Mouse (Mus musculus): Measurements from ENCODE around the gene Trappc3.
A peak's percentile ranks its signal among the peaks of the same experiment; 100 is the strongest.

The Trappc3 gene

GRCm38 (mm10) chr4:126278565-126278915 lies 16.4 kb downstream of the Trappc3 start:
- no peak for DNase-seq (ENCODE audit: low read depth, low spot score)

- DNase-seq (ENCODE audit: low read depth, low spot score): no peak
Measured at GRCm38 (mm10) chr4:126278961-126279360, 16.8 kb downstream of the Trappc3 start.

GRCm38 (mm10) chr4:126281706-126282105 lies 19.6 kb downstream of the Trappc3 start:
- no peak for DNase-seq (ENCODE audit: low read depth, low spot score)

- no peak for DNase-seq (ENCODE audit: low read depth, low spot score)
Measured at GRCm38 (mm10) chr4:126283582-126283981, 21.5 kb downstream of the Trappc3 start.

- no peak for DNase-seq (ENCODE audit: low read depth, low spot score)
Measured at GRCm38 (mm10) chr4:126286492-126286891, 24.4 kb downstream of the Trappc3 start, which contains the start of gene Col8a2. Gene Col8a2 (plus strand): TSS chr4:126286793.

GRCm38 (mm10) chr4:126287302-126287995 lies 25.3 kb downstream of the Trappc3 start:
- DNase-seq (ENCODE audit: low read depth, low spot score): no peak

- no peak for DNase-seq (ENCODE audit: low read depth, low spot score)
Measured at GRCm38 (mm10) chr4:126288085-126288666, 26.1 kb downstream of the Trappc3 start.

- no peak for DNase-seq (ENCODE audit: low read depth, low spot score)
Measured at GRCm38 (mm10) chr4:126290314-126290713, 28.2 kb downstream of the Trappc3 start.

- DNase-seq (ENCODE audit: low read depth, low spot score): no peak
Measured at GRCm38 (mm10) chr4:126291196-126291595, 29.1 kb downstream of the Trappc3 start.

- DNase-seq (ENCODE audit: low read depth, low spot score): no peak
Measured at GRCm38 (mm10) chr4:126295152-126295551, 33.0 kb downstream of the Trappc3 start.

- DNase-seq (ENCODE audit: low read depth, low spot score): no peak
Measured at GRCm38 (mm10) chr4:126295937-126296336, 33.8 kb downstream of the Trappc3 start.

GRCm38 (mm10) chr4:126296617-126297101 lies 34.5 kb downstream of the Trappc3 start:
- peak; percentile 50 for DNase-seq (ENCODE audit: low read depth, low spot score)

GRCm38 (mm10) chr4:126300916-126301583 lies 38.9 kb downstream of the Trappc3 start:
- DNase-seq (ENCODE audit: low read depth, low spot score): peak; percentile 47

- no peak for DNase-seq (ENCODE audit: low read depth, low spot score)
Measured at GRCm38 (mm10) chr4:126301584-126302309, 39.6 kb downstream of the Trappc3 start.

GRCm38 (mm10) chr4:126303877-126304276 lies 41.8 kb downstream of the Trappc3 start:
- DNase-seq (ENCODE audit: low read depth, low spot score): peak; percentile 51

GRCm38 (mm10) chr4:126305428-126305827 lies 43.3 kb downstream of the Trappc3 start:
- no peak for DNase-seq (ENCODE audit: low read depth, low spot score)

- DNase-seq (ENCODE audit: low read depth, low spot score): no peak
Measured at GRCm38 (mm10) chr4:126306058-126306457, 43.9 kb downstream of the Trappc3 start.

GRCm38 (mm10) chr4:126306827-126307226 lies 44.7 kb downstream of the Trappc3 start:
- no peak for DNase-seq (ENCODE audit: low read depth, low spot score)

GRCm38 (mm10) chr4:126309211-126309921 lies 47.2 kb downstream of the Trappc3 start:
- DNase-seq (ENCODE audit: low read depth, low spot score): peak; percentile 48

GRCm38 (mm10) chr4:126309922-126310309 lies 47.8 kb downstream of the Trappc3 start:
- DNase-seq (ENCODE audit: low read depth, low spot score): peak; percentile 87

- no peak for DNase-seq (ENCODE audit: low read depth, low spot score)
Measured at GRCm38 (mm10) chr4:126310344-126310743, 48.2 kb downstream of the Trappc3 start.

Measured in CD4-positive, CD25-positive, alpha-beta regulatory T cell, adult 2 months (primary cell).